Mouse (Mus musculus) embryo, embryonic 11.5 days (tissue): ENCODE data around the gene Zfand3.

Source experiments
- DNase-seq: peaks from one replicate; pipeline ENCODE4 v3.0.0-alpha.2; 2012; ENCODE audit warnings: low read depth, low spot score

Zfand3 gene

DNA sequence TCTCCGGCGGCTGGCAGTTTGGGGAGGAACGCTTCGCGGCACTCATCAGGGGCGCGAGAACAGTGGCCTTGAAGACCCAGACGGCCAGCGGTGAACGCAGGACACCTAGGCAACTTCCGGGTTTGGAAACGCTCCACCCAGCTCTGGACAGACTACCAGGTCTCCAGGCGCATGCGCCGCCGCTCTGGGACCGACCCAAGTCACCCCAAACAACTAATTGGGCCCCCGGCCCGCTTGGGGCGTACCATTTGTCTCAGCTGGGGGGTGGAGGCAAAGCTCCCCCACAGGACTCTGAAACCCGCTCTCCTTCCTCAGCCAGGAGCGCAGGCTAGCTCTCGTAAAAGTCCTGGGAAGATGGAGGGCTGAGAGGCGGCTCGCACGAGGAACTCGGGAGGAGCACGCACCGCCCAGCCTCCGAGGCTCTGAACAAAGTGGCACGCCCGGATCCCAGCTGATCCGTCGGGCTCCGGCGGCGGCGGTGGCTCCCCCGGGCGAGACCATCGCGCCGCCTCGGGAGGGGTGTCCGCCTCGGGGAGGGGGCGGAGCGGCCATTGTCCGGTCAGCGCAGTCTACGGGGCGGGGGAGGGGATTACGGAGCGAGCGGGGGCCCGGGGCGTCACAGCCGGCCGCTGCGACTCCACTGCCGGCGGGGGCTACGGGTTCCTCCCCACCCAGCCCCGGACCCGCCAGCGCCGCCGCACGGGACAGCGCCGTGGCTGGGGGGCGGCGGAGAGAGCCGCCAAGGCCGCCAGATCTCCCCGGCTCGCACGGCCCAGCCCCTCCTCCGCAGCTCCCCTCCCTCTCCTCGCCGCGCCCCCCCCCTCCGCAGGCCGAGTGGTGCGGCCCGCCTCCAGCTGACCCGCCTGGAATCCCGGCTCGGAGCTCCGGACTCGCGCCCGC, at the start of gene Zfand3:
Gene Zfand3 (plus strand): TSS at position 531 of the 900 bp plus-strand sequence.
- peak; percentile 92 for DNase-seq

DNA sequence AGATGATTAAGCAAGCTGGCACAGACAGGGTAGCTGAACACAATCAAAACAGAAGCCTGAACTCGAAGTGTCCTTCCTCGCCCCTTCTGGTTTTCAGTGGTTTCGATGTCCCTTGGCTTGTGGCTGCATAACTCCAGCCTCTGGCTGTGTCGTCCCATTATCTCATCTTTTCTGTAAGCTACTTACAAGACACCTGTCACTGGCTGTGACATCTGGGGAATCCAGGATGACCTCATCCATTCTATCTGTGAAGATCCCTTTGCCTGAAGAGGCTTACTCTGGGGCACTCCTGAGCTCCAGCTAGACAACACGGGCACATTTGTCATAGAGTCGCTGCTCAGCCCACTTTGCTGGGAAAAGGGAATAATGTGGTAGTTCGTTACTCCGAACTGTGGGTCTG, 48.7 kb upstream of the Zfand3 start:
- DNase-seq: no peak

DNA sequence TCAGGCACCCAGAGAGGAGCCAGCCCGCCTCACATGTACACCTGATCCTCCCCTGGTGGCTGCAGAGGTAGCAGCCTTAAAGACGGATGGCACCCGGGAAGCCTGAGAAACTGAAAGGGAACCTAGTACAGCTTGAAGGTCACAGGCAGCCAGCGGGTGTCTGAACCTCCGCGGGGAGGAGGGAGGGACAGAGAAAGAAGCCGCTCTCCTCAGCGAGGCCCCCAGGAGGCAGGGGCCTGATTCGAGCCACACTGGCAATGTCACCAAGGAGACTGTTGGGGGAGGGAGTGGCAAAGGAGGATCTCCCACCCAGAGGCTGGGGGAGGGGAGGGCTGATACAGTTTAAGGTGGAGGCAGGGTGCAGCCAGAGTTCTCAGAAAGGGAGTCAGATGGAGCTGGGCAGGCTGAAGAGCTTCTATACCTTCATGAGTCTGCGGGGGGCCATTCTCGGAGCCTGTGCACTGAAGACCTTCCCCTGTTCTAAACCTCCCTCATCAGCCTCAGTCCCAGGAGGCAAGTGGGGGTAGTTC, 40.7 kb upstream of the Zfand3 start:
- no peak for DNase-seq

DNA sequence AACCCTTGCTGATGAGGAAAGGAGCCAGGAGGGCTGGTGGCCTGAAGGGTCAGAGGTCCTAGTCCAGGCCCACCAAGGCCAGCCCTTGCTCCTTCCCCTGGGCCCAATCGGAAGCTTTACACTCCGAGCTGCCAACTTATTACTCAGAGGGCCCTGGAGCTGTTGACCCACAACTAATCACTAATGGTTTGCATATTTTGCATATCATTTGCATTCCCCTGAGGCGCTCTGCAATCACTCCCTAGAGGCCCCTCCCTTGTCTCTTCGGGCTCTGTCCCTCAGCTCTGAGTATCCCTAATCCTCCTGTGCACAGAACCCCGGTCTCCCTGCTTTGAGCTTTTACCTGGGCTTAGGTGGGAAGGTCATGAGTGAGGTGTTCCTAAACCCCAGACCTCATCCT, 39.0 kb upstream of the Zfand3 start:
- no peak for DNase-seq

DNA sequence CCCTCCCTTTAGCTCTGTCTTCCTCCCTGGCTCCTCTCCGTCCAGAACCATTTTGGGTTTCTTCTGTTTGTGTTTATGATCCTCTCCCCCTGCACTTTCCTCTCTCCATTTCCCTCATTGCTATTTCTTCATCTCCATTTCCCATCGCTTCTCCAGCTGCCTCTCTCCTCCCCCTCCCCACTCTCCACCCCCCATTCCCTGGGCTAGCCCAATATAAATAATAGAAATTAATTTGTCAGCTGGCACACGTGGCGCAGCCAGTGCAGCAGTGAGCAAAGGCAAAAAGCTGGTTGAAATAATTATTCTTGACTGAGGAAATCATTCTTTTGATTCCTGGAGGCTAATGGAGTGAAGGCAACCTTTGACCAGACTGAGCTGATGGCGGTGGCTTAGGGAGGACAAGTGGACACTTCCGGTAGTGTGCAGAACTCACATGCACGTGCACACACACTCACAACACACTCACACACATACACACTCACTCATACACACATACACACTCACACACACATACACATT, 34.4 kb upstream of the Zfand3 start, which contains the start of gene Mdga1:
Gene Mdga1 (minus strand): TSS at position 51 of the 519 bp plus-strand sequence.
- DNase-seq: no peak

DNA sequence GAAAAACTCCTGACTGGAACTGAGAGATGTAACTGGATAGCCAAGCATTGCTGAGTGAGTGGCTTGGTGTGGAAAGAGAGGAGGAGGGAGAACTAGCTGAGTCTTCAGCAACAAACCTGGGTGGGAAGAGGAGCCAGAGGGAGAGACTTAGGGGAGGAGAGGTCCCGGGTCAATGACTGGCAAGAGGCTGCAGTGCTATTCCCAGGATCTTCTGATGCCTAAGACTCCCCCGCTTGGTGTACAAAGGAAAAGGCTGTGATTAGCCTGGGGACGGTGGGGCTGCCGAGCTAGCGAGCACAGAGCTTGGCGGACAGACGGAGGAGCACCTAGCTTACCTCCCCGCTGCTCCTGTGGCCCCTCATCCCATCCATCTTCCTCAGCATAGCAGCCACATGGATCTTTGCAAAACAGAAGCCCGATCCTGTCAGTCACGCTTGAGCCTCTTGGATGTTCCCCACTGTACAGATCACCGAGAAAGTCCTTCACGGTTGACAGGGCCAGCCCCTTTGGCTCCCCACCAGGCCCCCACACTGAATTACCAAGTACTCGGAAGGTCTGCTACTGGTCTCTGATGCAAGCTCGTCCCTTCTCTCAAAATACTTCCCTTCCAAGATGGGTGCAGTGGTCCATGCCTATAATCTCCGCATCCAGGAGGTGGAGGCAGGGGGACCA, 32.6 kb upstream of the Zfand3 start:
- no peak for DNase-seq

DNA sequence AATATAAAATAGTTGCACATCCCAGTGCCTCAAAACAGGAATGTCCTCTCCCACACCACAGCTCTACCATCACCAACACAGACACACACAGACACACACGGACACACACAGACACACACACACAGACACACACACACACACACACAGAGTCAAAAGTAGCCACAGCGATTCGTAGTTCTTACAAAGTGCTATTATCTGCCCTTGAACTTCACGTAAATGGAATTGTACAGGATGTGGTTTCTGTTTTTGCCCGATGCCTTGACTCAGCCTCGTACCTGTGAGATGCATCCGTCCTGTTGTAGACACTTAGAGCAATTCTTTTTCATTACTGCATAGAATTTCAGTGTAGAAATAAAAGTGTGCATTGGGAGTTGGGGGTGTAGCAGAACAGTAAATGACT, 31.3 kb upstream of the Zfand3 start:
- DNase-seq: no peak

DNA sequence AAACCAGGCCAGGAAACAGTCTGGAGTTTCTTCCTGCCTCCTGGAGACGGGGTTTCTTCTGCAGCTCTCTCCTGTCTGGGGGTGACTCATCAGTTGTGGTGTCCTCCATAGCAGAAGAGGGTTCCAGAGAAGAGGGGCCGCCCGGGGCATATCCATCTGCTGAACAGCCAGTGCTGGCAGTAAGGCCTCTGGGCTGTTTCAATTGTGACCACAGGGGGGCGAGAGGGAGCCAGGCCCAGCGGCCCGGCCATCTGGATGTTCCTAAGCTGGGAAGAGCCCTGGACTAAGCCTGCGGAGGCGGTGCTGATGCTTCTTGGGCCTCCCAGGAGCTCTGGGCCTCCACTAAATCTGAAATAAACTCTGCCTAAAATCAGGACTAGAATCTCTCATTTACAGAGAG, 28.8 kb upstream of the Zfand3 start:
- DNase-seq: peak; percentile 69

DNA sequence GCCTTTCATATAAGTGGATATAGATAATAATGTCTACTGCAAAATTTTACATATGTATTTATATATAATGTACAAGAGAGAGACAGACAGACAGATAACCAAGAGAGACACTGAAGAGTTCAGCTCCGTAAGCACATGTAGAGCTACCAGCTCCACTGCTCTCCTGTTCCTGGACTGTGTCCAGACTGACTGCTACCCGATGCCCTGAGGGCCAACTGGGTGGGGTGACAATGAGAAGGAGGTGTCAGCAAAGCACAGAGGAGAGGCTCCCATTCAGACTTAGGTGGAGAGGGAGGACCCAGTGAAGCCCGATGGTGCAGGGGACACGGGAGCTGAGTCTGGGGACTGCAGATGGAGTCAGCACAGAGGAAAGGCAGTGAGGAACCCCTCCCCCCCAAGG, 25.5 kb upstream of the Zfand3 start:
- no peak for DNase-seq

DNA sequence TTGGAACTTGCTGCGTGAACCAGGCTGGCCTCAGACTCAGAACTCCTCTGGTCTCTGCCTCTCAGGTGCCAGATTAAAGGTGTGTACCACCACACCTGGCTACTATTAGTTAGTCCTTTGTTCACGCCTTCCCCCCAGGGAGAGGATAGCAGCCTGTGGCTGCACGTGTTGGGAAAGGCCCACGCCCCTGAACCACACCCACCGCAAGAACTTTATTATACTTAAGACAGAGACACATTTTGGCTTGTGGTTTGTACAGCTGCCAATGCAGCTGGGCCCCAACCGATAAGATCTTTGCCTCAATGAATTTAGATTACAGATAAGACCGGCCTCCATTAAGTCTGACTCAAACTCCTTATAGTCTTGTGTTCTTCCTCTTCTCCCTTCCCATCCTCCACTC, 24.7 kb upstream of the Zfand3 start:
- no peak for DNase-seq

DNA sequence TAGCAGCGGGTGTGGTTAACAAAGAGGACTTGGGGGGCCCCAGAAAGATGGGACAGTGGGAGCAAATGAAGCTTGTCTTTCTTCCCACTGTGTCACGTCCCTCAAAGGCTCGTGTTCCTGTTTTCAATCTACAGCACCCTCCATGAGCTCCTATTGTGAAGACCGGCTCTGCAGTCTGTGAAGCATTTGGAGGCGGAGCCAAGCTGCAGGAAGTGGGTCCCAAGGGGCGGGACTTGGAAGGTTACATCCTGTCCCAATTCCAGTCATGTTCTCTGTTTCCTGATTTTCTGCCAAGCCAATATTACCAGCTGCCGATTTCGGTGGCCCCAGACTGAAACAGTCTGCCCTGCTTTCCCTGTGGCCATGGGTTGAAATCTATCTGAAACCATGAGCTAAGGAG, 23.0 kb upstream of the Zfand3 start:
- DNase-seq: no peak

DNA sequence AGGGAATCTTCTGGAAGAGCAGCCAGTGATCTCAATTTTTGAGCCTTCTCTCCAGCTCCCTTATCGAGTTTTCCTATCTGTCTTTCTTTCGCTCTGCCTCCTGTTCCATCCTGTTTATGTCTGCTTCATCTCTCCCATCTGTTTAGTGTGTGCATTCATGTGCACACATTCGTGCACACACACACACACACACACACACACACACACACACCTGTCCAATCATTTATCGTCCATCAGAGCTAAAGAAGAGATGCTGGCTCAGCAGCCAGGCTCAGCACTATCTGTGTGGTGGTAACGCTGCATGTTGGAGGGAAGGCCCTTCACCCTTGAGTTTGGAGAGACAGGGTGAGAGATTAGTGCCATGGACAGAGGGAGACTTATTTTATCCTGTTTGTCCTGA, 21.3 kb upstream of the Zfand3 start:
- DNase-seq: no peak

DNA sequence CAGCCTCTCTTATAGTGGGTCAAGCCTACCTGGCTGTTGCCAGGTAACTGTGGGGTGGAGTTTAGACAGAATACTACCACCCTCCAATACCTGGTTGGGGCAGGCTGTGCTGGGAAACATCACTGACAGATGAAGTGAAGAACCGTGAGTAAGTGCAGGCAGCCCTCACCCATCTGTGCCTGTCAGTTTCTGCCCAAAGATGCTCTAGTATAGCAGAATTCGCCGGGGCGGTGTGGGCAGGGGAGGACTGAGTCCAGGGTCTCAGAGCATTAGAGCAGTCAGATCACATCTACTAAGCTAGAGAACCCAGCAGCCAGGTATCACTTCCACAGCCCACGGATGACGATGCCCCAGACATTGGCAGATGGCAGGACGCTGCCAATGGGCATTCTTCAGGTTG, 19.6 kb upstream of the Zfand3 start:
- no peak for DNase-seq

DNA sequence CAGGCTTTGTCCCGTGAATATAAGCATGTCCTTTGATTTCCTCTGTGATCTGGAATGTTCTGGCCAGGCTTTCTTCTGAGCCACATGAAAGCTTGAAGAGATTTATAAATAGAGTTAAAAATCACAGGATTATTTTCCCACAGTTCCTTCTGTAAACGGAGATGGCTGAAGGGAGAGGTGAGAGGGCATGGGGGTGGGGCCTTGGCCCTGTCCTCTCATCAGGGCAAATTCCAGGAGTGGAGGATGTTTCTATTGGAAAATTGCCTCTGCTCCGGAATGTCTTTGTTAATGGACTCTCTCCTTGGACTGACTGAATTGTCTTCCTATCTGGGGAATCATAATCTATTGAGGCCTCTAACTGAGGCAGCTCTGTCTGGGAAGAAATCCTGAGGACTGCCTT, 19.0 kb upstream of the Zfand3 start:
- DNase-seq: no peak

DNA sequence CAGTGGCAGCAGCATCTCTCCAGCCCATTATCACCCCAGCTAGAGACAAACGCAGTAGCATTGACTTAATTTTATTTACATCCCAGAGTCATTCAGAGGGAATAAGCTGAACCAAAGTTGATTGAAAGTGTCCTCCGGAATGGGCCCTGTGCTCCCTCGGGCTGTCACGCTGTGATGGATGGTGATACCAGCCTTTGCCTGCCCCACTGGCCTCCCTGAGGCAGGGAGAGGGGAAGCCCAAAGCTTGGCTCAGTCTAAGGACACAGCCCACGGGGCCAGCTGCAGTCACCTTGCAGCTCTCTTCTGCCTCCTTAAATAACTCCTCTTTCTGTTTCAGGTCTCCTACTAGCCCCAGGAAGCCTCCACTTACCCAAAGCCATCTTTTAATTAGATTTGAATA, 16.4 kb upstream of the Zfand3 start:
- DNase-seq: no peak

DNA sequence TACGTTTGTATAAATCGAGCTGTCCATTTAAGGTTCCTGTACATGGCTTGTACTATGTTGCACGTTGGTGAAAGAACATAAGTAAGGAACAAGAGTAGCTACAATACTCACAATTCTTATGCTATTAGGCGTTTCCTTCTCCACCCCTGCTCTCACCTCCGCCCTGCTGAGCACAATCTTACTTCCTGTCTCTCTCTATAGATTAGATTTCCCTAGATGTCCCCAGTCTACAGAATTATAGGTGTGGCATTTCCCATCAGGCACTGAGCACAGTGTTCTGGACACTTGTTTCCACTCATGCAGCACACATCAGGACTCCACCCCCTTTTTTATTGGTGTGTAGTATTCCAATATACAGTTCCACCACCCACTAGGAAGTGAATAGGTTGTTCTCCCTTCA, 14.9 kb upstream of the Zfand3 start:
- no peak for DNase-seq

DNA sequence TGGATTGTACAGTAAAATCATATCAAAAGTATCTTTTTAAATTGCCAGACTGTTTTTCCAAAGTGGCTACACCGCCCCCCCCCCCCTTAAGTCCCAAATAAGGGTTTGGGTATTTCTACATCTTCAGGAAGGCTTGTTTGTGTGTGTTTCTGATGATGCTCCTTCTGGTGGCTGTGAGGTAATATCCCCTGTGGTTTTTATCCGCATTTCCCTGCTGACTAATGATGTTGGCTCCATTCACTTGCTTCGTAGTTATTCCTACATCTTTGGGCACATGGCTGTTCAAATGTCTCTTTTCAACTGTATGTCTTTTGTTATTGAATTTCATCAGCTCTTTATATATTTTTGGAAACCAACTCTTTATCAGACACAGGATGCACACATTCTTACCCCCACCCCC, 14.4 kb upstream of the Zfand3 start:
- DNase-seq: no peak

DNA sequence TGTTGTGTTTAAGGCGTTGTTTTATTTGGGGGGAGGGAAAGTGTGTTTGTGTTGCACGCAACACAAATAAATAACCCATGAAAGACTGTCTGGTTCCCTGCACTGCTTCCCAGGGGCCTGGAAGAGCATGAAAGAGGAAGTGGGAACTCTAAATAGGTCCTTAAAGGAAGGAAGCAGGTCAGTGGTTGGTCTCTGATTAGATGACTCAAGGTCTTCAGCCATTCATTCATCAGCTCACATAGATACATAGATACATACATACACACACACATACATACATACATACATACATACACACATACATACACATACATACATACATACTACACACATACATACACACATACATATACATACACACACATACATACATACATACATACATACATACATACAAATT, 13.7 kb upstream of the Zfand3 start:
- DNase-seq: no peak

DNA sequence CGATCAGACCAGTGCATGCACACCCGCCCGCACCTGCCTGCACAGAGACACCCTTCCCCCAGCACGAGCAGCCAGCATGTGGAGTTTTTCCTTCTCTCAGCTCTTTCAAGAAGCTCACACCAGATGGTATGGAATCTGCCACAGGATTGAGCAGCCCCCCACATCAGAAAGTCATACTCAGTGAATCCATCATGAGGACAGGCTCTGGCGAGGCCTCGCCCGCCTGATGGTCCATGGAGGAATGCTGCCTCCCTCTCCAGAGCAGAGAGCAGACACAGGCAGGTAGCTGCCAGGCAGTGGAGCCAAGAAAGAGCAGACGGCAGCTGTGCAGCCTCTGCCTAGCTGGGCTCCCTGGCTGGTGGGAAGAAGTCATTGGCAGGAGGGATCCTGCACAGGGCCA, 11.0 kb upstream of the Zfand3 start:
- DNase-seq: no peak

DNA sequence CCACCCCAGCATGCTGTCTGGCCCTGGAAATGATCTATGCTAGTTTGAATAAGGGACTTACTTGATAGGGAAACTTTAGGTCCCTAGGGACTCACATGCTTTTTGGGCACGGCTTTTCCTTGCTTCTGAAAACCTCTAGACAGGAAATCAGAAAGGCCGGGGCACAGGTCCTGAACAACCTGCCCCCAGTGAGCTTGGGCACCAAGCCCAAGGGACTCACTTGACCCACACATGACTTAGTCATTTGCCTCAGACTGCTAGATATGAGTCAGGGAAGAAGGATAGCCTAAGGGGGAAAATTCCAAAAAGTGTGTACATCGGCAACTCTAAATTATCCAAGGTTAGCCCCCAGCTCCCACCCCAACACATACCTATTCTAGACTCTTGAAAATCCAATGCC, 10.5 kb upstream of the Zfand3 start:
- no peak for DNase-seq

DNA sequence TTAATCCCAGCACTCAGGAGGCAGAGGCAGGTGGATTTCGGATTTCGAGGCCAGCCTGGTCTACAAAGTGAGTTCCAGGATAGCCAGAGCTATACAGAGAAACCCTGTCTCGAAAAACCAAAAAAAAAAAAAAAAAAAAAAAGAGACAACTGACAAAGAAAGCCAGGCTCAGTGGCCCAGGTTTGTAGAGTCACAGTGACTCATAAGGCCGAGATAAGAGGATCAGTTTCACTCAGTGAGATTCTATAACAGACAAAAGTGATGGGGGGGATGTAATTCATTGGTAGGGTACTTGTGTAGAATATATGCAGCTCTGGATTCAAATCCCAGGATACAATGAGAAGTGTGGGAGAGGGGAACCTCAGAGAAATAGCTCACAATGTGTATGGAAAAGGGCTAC, 10.1 kb upstream of the Zfand3 start:
- no peak for DNase-seq

DNA sequence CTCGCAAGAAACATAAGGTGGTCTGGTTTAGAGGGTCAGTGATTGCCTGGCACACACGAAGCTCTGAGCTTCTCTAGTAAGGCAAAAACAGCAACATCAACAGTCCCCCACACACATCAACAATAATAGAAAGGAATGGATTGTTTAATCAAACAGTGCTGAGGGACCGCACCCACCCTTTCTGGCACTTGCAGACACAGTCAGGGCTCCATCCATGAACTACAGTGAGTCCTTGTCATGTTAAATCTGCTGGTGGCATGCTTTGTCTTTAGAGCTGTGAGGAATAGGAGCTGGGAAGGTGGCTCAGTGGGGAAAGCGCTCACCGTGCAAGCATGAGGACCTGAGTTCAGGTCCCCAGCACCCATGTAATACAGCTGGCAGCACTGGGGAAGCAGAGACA, 8.5 kb upstream of the Zfand3 start:
- no peak for DNase-seq

DNA sequence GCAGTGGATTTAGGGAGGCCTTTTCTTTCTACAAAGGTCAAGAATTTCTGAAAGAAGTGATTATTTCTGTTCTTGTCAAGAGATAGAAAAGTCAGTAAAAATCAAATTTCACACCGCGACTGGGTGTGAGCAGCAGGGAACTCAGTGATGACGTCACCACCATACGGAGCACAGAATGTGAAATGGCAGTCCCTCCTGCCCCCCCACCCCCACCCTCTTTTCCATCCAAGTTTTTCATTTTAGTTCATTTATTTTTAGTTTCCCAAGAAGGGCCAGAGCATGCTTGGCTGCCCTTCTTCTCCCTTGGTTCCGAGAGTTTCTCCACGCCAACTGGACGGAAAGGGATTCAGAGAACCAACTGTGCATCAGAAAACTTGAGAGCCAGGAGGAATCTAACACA, 6.8 kb upstream of the Zfand3 start:
- DNase-seq: no peak
